Mouse (Mus musculus): ENCODE results near the gene Dennd1a. TPM values are rescaled to one million over a fixed set of nuclear protein-coding genes. Genes with fewer than 3 reads are reported as not detected.
A peak's percentile ranks its signal among the peaks of the same experiment; 100 is the strongest.

Dennd1a gene
- polyA plus RNA-seq, 1 experiment from 2014 or later, result 12.2 TPM

- Histone ChIP-seq H3K9me3 (ENCODE audit: control insufficient read depth, low read depth, low read length) (no peaks in the 10 kb centered on the region), H3K27me3 (ENCODE audit: control insufficient read depth, insufficient read depth, low read length) (0 out of 2 replicates have a peak, but pooled peaks cover 3% of the 10 kb centered on the region), H3K9ac (replicated peaks; ENCODE audit: low read depth, low read length) (no peak overlapping the region), H3K27ac (ENCODE audit: low read length) (no peak overlapping the region), H3K4me1 (ENCODE audit: control insufficient read depth, insufficient read depth, low read length) (no peaks in the 10 kb centered on the region), H3K4me2 (replicated peaks; ENCODE audit: low read depth, low read length) (no peak overlapping the region), H3K36me3 (ENCODE audit: control insufficient read depth, insufficient read depth, low read length) (no peaks in the 10 kb centered on the region), H3K4me3 (ENCODE audit: low read depth, low read length) (no peak overlapping the region)
- no peak for ATAC-seq (ENCODE audit: insufficient number of reproducible peaks, insufficient read depth, low FRiP score, low read depth)
- 52% methylated on average over 3 of the region's 3 CpGs for WGBS
Measured at GRCm38 (mm10) chr2:38312921-38313320, 25.7 kb upstream of the Dennd1a start.

- no peak for ATAC-seq (ENCODE audit: insufficient number of reproducible peaks, insufficient read depth, low FRiP score, low read depth)
- Histone ChIP-seq H3K27ac (ENCODE audit: low read length) (no peak overlapping the region), H3K4me2 (replicated peaks; ENCODE audit: low read depth, low read length) (no peak overlapping the region), H3K9me3 (ENCODE audit: control insufficient read depth, low read depth, low read length) (no peaks in the 10 kb centered on the region), H3K4me3 (ENCODE audit: low read depth, low read length) (no peak overlapping the region), H3K27me3 (ENCODE audit: control insufficient read depth, insufficient read depth, low read length) (no peaks in the 10 kb centered on the region), H3K4me1 (ENCODE audit: control insufficient read depth, insufficient read depth, low read length) (no peaks in the 10 kb centered on the region), H3K36me3 (ENCODE audit: control insufficient read depth, insufficient read depth, low read length) (no peaks in the 10 kb centered on the region), H3K9ac (replicated peaks; ENCODE audit: low read depth, low read length) (no peak overlapping the region)
- WGBS, result 88% methylated on average over 1 of the region's 1 CpGs
Measured at GRCm38 (mm10) chr2:38305152-38305551, 18.0 kb upstream of the Dennd1a start.

GRCm38 (mm10) chr2:38300941-38301340 is 13.8 kb upstream of the Dennd1a start:
- no peaks in the 10 kb centered on the region for H3K27me3 ChIP-seq (ENCODE audit: control insufficient read depth, insufficient read depth, low read length)
- ATAC-seq (ENCODE audit: insufficient number of reproducible peaks, insufficient read depth, low FRiP score, low read depth), result no peak
- H3K4me3 ChIP-seq (ENCODE audit: low read depth, low read length), result no peak overlapping the region
- H3K4me1 ChIP-seq (ENCODE audit: control insufficient read depth, insufficient read depth, low read length), result no peaks in the 10 kb centered on the region
- WGBS, result 71% methylated on average over 2 of the region's 2 CpGs
- no peak overlapping the region for H3K9ac ChIP-seq (replicated peaks; ENCODE audit: low read depth, low read length)
- H3K36me3 ChIP-seq (ENCODE audit: control insufficient read depth, insufficient read depth, low read length), result no peaks in the 10 kb centered on the region
- H3K27ac ChIP-seq (ENCODE audit: low read length), result no peak overlapping the region
- no peaks in the 10 kb centered on the region for H3K9me3 ChIP-seq (ENCODE audit: control insufficient read depth, low read depth, low read length)
- H3K4me2 ChIP-seq (replicated peaks; ENCODE audit: low read depth, low read length), result no peak overlapping the region

GRCm38 (mm10) chr2:38295939-38296338 is 8.7 kb upstream of the Dennd1a start:
- H3K4me3 ChIP-seq (ENCODE audit: low read depth, low read length), result no peak overlapping the region
- H3K36me3 ChIP-seq (ENCODE audit: control insufficient read depth, insufficient read depth, low read length), result no peaks in the 10 kb centered on the region
- H3K9me3 ChIP-seq (ENCODE audit: control insufficient read depth, low read depth, low read length), result no peaks in the 10 kb centered on the region
- H3K4me1 ChIP-seq (ENCODE audit: control insufficient read depth, insufficient read depth, low read length), result no peaks in the 10 kb centered on the region
- no peak overlapping the region for H3K4me2 ChIP-seq (replicated peaks; ENCODE audit: low read depth, low read length)
- no peak overlapping the region for H3K27ac ChIP-seq (ENCODE audit: low read length)
- H3K27me3 ChIP-seq (ENCODE audit: control insufficient read depth, insufficient read depth, low read length), result no peaks in the 10 kb centered on the region
- no peak for ATAC-seq (ENCODE audit: insufficient number of reproducible peaks, insufficient read depth, low FRiP score, low read depth)
- 90% methylated on average over 4 of the region's 4 CpGs for WGBS
- no peak overlapping the region for H3K9ac ChIP-seq (replicated peaks; ENCODE audit: low read depth, low read length)

GRCm38 (mm10) chr2:38291526-38291925 is 4.3 kb upstream of the Dennd1a start:
- Histone ChIP-seq H3K4me2 (replicated peaks; ENCODE audit: low read depth, low read length) (no peak overlapping the region), H3K4me1 (ENCODE audit: control insufficient read depth, insufficient read depth, low read length) (no peaks in the 10 kb centered on the region), H3K27ac (ENCODE audit: low read length) (no peak overlapping the region), H3K9ac (replicated peaks; ENCODE audit: low read depth, low read length) (no peak overlapping the region), H3K36me3 (ENCODE audit: control insufficient read depth, insufficient read depth, low read length) (no peaks in the 10 kb centered on the region), H3K4me3 (ENCODE audit: low read depth, low read length) (no peak overlapping the region), H3K27me3 (ENCODE audit: control insufficient read depth, insufficient read depth, low read length) (no peaks in the 10 kb centered on the region), H3K9me3 (ENCODE audit: control insufficient read depth, low read depth, low read length) (no peaks in the 10 kb centered on the region)
- WGBS, result 80% methylated on average over 1 of the region's 1 CpGs
- ATAC-seq (ENCODE audit: insufficient number of reproducible peaks, insufficient read depth, low FRiP score, low read depth), result no peak

GRCm38 (mm10) chr2:38288226-38288625 is 1.0 kb upstream of the Dennd1a start:
- no peak overlapping the region for H3K27ac ChIP-seq (ENCODE audit: low read length)
- H3K9me3 ChIP-seq (ENCODE audit: control insufficient read depth, low read depth, low read length), result no peaks in the 10 kb centered on the region
- no peak overlapping the region for H3K4me2 ChIP-seq (replicated peaks; ENCODE audit: low read depth, low read length)
- no peak overlapping the region for H3K9ac ChIP-seq (replicated peaks; ENCODE audit: low read depth, low read length)
- H3K4me1 ChIP-seq (ENCODE audit: control insufficient read depth, insufficient read depth, low read length), result no peaks in the 10 kb centered on the region
- no peaks in the 10 kb centered on the region for H3K27me3 ChIP-seq (ENCODE audit: control insufficient read depth, insufficient read depth, low read length)
- 59% methylated on average over 2 of the region's 2 CpGs for WGBS
- H3K36me3 ChIP-seq (ENCODE audit: control insufficient read depth, insufficient read depth, low read length), result no peaks in the 10 kb centered on the region
- no peak overlapping the region for H3K4me3 ChIP-seq (ENCODE audit: low read depth, low read length)
- ATAC-seq (ENCODE audit: insufficient number of reproducible peaks, insufficient read depth, low FRiP score, low read depth), result no peak

- peak overlapping the region; percentile 66 for H3K9ac ChIP-seq (replicated peaks; ENCODE audit: low read depth, low read length)
- H3K36me3 ChIP-seq (ENCODE audit: control insufficient read depth, insufficient read depth, low read length), result no peaks in the 10 kb centered on the region
- H3K4me1 ChIP-seq (ENCODE audit: control insufficient read depth, insufficient read depth, low read length), result no peaks in the 10 kb centered on the region
- H3K4me2 ChIP-seq (replicated peaks; ENCODE audit: low read depth, low read length), result peak overlapping the region; percentile 76
- H3K27me3 ChIP-seq (ENCODE audit: control insufficient read depth, insufficient read depth, low read length), result no peaks in the 10 kb centered on the region
- H3K27ac ChIP-seq (ENCODE audit: low read length), result peak overlapping the region; percentile 87; the same call in 1 of the 2 replicates
- peak overlapping the region; percentile 78 for H3K4me3 ChIP-seq (ENCODE audit: low read depth, low read length)
- WGBS, result 5% methylated on average over 4 of the region's 4 CpGs
- no peaks in the 10 kb centered on the region for H3K9me3 ChIP-seq (ENCODE audit: control insufficient read depth, low read depth, low read length)
- no peak for ATAC-seq (ENCODE audit: insufficient number of reproducible peaks, insufficient read depth, low FRiP score, low read depth)
Measured at GRCm38 (mm10) chr2:38286433-38286732, 807 bp downstream of the Dennd1a start.

GRCm38 (mm10) chr2:38285781-38286432 is 1.3 kb downstream of the Dennd1a start:
- Histone ChIP-seq H3K36me3 (ENCODE audit: control insufficient read depth, insufficient read depth, low read length) (no peaks in the 10 kb centered on the region), H3K27me3 (ENCODE audit: control insufficient read depth, insufficient read depth, low read length) (no peaks in the 10 kb centered on the region), H3K4me1 (ENCODE audit: control insufficient read depth, insufficient read depth, low read length) (no peaks in the 10 kb centered on the region), H3K4me2 (replicated peaks; ENCODE audit: low read depth, low read length) (peak overlapping the region; percentile 76), H3K9me3 (ENCODE audit: control insufficient read depth, low read depth, low read length) (no peaks in the 10 kb centered on the region), H3K27ac (ENCODE audit: low read length) (no peak overlapping the region), H3K9ac (replicated peaks; ENCODE audit: low read depth, low read length) (peak overlapping the region; percentile 66; the same call in 1 of the 2 replicates), H3K4me3 (ENCODE audit: low read depth, low read length) (peak overlapping the region; percentile 78)
- 62% methylated on average over 4 of the region's 4 CpGs for WGBS
- ATAC-seq (ENCODE audit: insufficient number of reproducible peaks, insufficient read depth, low FRiP score, low read depth), result no peak

GRCm38 (mm10) chr2:38283961-38284360 is 3.2 kb downstream of the Dennd1a start:
- Histone ChIP-seq H3K27me3 (ENCODE audit: control insufficient read depth, insufficient read depth, low read length) (no peaks in the 10 kb centered on the region), H3K4me2 (replicated peaks; ENCODE audit: low read depth, low read length) (no peak overlapping the region), H3K9me3 (ENCODE audit: control insufficient read depth, low read depth, low read length) (no peaks in the 10 kb centered on the region), H3K36me3 (ENCODE audit: control insufficient read depth, insufficient read depth, low read length) (no peaks in the 10 kb centered on the region), H3K27ac (ENCODE audit: low read length) (no peak overlapping the region), H3K4me1 (ENCODE audit: control insufficient read depth, insufficient read depth, low read length) (no peaks in the 10 kb centered on the region), H3K4me3 (ENCODE audit: low read depth, low read length) (no peak overlapping the region), H3K9ac (replicated peaks; ENCODE audit: low read depth, low read length) (no peak overlapping the region)
- 65% methylated on average over 1 of the region's 1 CpGs for WGBS
- ATAC-seq (ENCODE audit: insufficient number of reproducible peaks, insufficient read depth, low FRiP score, low read depth), result no peak

All from stomach, embryonic 14.5 days (tissue).